Mouse (Mus musculus) left cerebral cortex, adult 2 months (tissue): ENCODE results near the gene Slc16a11. TPM values are rescaled to one million over a fixed set of nuclear protein-coding genes. Genes with fewer than 3 reads are reported as not detected.

Experiments
- DNase-seq, 2 experiments: peaks; one replicate each; pipeline ENCODE4 v3.0.0; 2021 to 2022; ENCODE audit warnings: low spot score in 2 of 2, mixed read lengths in 1 of 2; ENCODE audit errors: extremely low spot score in 1 of 2
- H3K27ac ChIP-seq: fragments of 200-600 bp; 2 replicates; pipeline ENCODE4 v1.8.1; 2022
- H3K4me3 ChIP-seq: fragments of 200-600 bp; 2 replicates; pipeline ENCODE4 v1.8.1; 2022
- CTCF ChIP-seq: fragments of 200-600 bp; IDR thresholded peaks from 2 replicates; pipeline ENCODE4 v1.8.1; 2022; ENCODE audit warnings: antibody characterized with exemption, mild to moderate bottlenecking, moderate library complexity
- intact Hi-C: fragments of 180-260 bp; cut with DNase I; formaldehyde crosslinking; loops from one replicate; pipeline ENCODE4 v1.15.1; 2025
- total RNA-seq, 2 experiments: library from RNA; stranded (reverse); gene quantifications; 2 replicates each; pipeline ENCODE4 v1.2.3; 2021

The Slc16a11 gene
- total RNA-seq, 2 experiments from 2014 or later, result 35.7 to 36.9 TPM

- peak; percentile 79 to 80 for DNase-seq
- no peak; the same call in 1 of the 2 replicates for TF ChIP-seq CTCF
- peak overlapping the region; percentile 28 for H3K4me3 ChIP-seq
- peak overlapping the region; percentile 45; the same call in 1 of the 2 replicates for H3K27ac ChIP-seq
- intact Hi-C loops, result no loop called here
Observed at GRCm38 (mm10) chr11:70228828-70229227, 16.3 kb downstream of the Slc16a11 start.

- no peak for TF ChIP-seq CTCF
- intact Hi-C loops, result loop anchor here (5.0 to 10.0 kb wide), 2 partner anchors 178 to 425 kb away; partner anchors contain the start of genes Eno3 and Pfn1
- no peak for DNase-seq
- H3K4me3 ChIP-seq, result peak within 1 kb of the TSS; percentile 28
- H3K27ac ChIP-seq, result peak within 1 kb of the TSS; percentile 82
Observed at GRCm38 (mm10) chr11:70229260-70230010, 16.9 kb downstream of the Slc16a11 start, which contains the start of gene Bcl6b. Gene Bcl6b (minus strand): TSS chr11:70229798.

- H3K27ac ChIP-seq, result peak overlapping the region; percentile 82
- intact Hi-C loops, result loop anchor here (5.0 to 10.0 kb wide), 2 partner anchors 177 to 425 kb away; partner anchors contain the start of genes Eno3 and Pfn1
- peak; percentile 97 for TF ChIP-seq CTCF
- no peak overlapping the region for H3K4me3 ChIP-seq
- peak; percentile 75 to 79 for DNase-seq
Observed at GRCm38 (mm10) chr11:70230239-70230727, 17.7 kb downstream of the Slc16a11 start.

GRCm38 (mm10) chr11:70232546-70232945, 20.0 kb downstream of the Slc16a11 start:
- no peak for TF ChIP-seq CTCF
- H3K4me3 ChIP-seq, result peak overlapping the region; percentile 66
- peak overlapping the region; percentile 88 for H3K27ac ChIP-seq
- DNase-seq, result no peak
- intact Hi-C loops, result loop anchor here (5.0 to 10.0 kb wide), 2 partner anchors 175 to 422 kb away; partner anchors contain the start of genes Eno3 and Pfn1

GRCm38 (mm10) chr11:70233016-70233415, 20.5 kb downstream of the Slc16a11 start:
- intact Hi-C loops, result loop anchor here (5.0 to 10.0 kb wide), 2 partner anchors 174 to 422 kb away; partner anchors contain the start of genes Eno3 and Pfn1
- peak overlapping the region; percentile 88 for H3K27ac ChIP-seq
- no peak for TF ChIP-seq CTCF
- peak overlapping the region; percentile 66 for H3K4me3 ChIP-seq
- no peak for DNase-seq

GRCm38 (mm10) chr11:70234037-70234436, 21.5 kb downstream of the Slc16a11 start:
- Histone ChIP-seq H3K4me3 (no peak overlapping the region), H3K27ac (no peak overlapping the region)
- intact Hi-C loops, result loop anchor here (5.0 to 10.0 kb wide), 2 partner anchors 173 to 421 kb away; partner anchors contain the start of genes Eno3 and Pfn1
- DNase-seq, result no peak
- no peak for TF ChIP-seq CTCF

- no peak for DNase-seq
- intact Hi-C loops, result loop anchor here (5.0 to 10.0 kb wide), 2 partner anchors 173 to 420 kb away; partner anchors contain the start of genes Eno3 and Pfn1
- no peak for TF ChIP-seq CTCF
- Histone ChIP-seq H3K27ac (no peak overlapping the region), H3K4me3 (no peak overlapping the region)
Observed at GRCm38 (mm10) chr11:70234497-70234896, 21.9 kb downstream of the Slc16a11 start.

- Histone ChIP-seq H3K4me3 (no peak overlapping the region), H3K27ac (no peak overlapping the region)
- intact Hi-C loops, result loop anchor here (10.0 kb wide), 1 partner anchor 419 kb away; the partner anchor contains the start of genes Eno3 and Pfn1
- no peak for TF ChIP-seq CTCF
- DNase-seq, result no peak
Observed at GRCm38 (mm10) chr11:70235254-70235900, 22.8 kb downstream of the Slc16a11 start.

GRCm38 (mm10) chr11:70236717-70237116, 24.2 kb downstream of the Slc16a11 start:
- TF ChIP-seq CTCF, result no peak
- Histone ChIP-seq H3K27ac (peak overlapping the region; percentile 92), H3K4me3 (peak overlapping the region; percentile 98)
- intact Hi-C loops, result loop anchor here (10.0 kb wide), 1 partner anchor 418 kb away; the partner anchor contains the start of genes Eno3 and Pfn1
- no peak for DNase-seq

GRCm38 (mm10) chr11:70237457-70238167, 25.1 kb downstream of the Slc16a11 start, which contains the start of gene 0610010K14Rik:
Gene 0610010K14Rik (minus strand): TSS chr11:70237914.
- intact Hi-C loops, result loop anchor here (10.0 kb wide), 1 partner anchor 417 kb away; the partner anchor contains the start of genes Eno3 and Pfn1
- peak; percentile 78 for TF ChIP-seq CTCF
- DNase-seq, result peak; percentile 98
- Histone ChIP-seq H3K27ac (peak within 1 kb of the TSS; percentile 92), H3K4me3 (peak within 1 kb of the TSS; percentile 98)
